Mouse (Mus musculus): Measurements from ENCODE around the gene Gm17349. TPM values are rescaled to one million over a fixed set of nuclear protein-coding genes. Genes with fewer than 3 reads are reported as not detected.
"Not testable (repeated sequence)": the region's sequence is repeated elsewhere in the genome, so short reads cannot be mapped to it uniquely, and the experiment has no call there.

The Gm17349 gene
- total and polyA plus RNA-seq, 3 experiments = 0.98 to 2.3 TPM; not detected in 1

- Histone ChIP-seq H3K4me1 (ENCODE audit: insufficient read depth, low read depth, low read length) (peaks cover 38% of the 10 kb centered on the region), H3K27me3 (ENCODE audit: insufficient read depth, low read length) (no peaks in the 10 kb centered on the region), H3K9me3 (replicated peaks) (peaks cover 5% of the 10 kb centered on the region; the same call in 1 of the 2 replicates), H3K36me3 (replicated peaks) (peaks cover 44% of the 10 kb centered on the region), H3K4me3 (ENCODE audit: low read depth, low read length) (peak overlapping the region; percentile 17; the same call in 1 of the 2 replicates)
- DNase-seq (ENCODE audit: low spot score) (no peak), ATAC-seq (ENCODE audit: extremely low read depth, insufficient number of reproducible peaks, low FRiP score, poor library complexity, severe bottlenecking) (no peak)
- TF ChIP-seq GATA2 (IDR thresholded peaks at IDR 0.05; ENCODE audit: borderline replicate concordance, low read depth, low read length) (no peak), TAL1 (conservative IDR thresholded peaks at IDR 0.05; ENCODE audit: low read depth, low read length) (no peak), POLR2AphosphoS5 (IDR thresholded peaks at IDR 0.05; ENCODE audit: insufficient replicate concordance, low read depth, low read length) (no peak), GATA1 (IDR thresholded peaks at IDR 0.05; ENCODE audit: borderline replicate concordance, low read length) (no peak), CTCF (IDR thresholded peaks at IDR 0.05; ENCODE audit: low read depth, low read length) (no peak)
Measured at GRCm38 (mm10) chr15:99703104-99703503, 2.2 kb downstream of the Gm17349 start.

- H3K27me3 ChIP-seq (ENCODE audit: insufficient read depth, low read length) = 0 out of 2 replicates have a peak, but pooled peaks cover 3% of the 10 kb centered on the region
- H3K36me3 ChIP-seq (replicated peaks) = peaks cover 37% of the 10 kb centered on the region
- H3K4me1 ChIP-seq (ENCODE audit: insufficient read depth, low read depth, low read length) = peaks cover 38% of the 10 kb centered on the region
- DNase-seq (ENCODE audit: low spot score) (peak; percentile 91), ATAC-seq (ENCODE audit: extremely low read depth, insufficient number of reproducible peaks, low FRiP score, poor library complexity, severe bottlenecking) (peak; percentile 89)
- no peak for TF ChIP-seq POLR2AphosphoS5 (IDR thresholded peaks at IDR 0.05; ENCODE audit: insufficient replicate concordance, low read depth, low read length)
- peak; percentile 51 for TF ChIP-seq CTCF (IDR thresholded peaks at IDR 0.05; ENCODE audit: low read depth, low read length)
- H3K4me3 ChIP-seq (ENCODE audit: low read depth, low read length) = peak within 1 kb of the TSS; percentile 77
- H3K9me3 ChIP-seq (replicated peaks) = no peaks in the 10 kb centered on the region
Measured at GRCm38 (mm10) chr15:99701999-99702900, 3.0 kb downstream of the Gm17349 start, which contains the start of gene Smarcd1. Gene Smarcd1, plus strand, starts transcription at chr15:99702129.

- Histone ChIP-seq H3K4me1 (ENCODE audit: insufficient read depth, low read depth, low read length) (peaks cover 38% of the 10 kb centered on the region), H3K36me3 (replicated peaks) (peaks cover 33% of the 10 kb centered on the region), H3K4me3 (ENCODE audit: low read depth, low read length) (peak overlapping the region; percentile 77)
- H3K9me3 ChIP-seq (replicated peaks); DNase-seq (ENCODE audit: low spot score); ATAC-seq (ENCODE audit: extremely low read depth, insufficient number of reproducible peaks, low FRiP score, poor library complexity, severe bottlenecking); H3K27me3 ChIP-seq (ENCODE audit: insufficient read depth, low read length): not testable (repeated sequence)
Measured at GRCm38 (mm10) chr15:99701640-99701998, 3.7 kb downstream of the Gm17349 start.

GRCm38 (mm10) chr15:99700219-99701106, 4.8 kb downstream of the Gm17349 start:
- no peak for TF ChIP-seq POLR2AphosphoS5 (IDR thresholded peaks at IDR 0.05; ENCODE audit: insufficient replicate concordance, low read depth, low read length)
- no peak for TF ChIP-seq GATA1 (IDR thresholded peaks at IDR 0.05; ENCODE audit: borderline replicate concordance, low read length)
- TF ChIP-seq CTCF (IDR thresholded peaks at IDR 0.05; ENCODE audit: low read depth, low read length) = no peak
- no peak for TF ChIP-seq TAL1 (conservative IDR thresholded peaks at IDR 0.05; ENCODE audit: low read depth, low read length)
- TF ChIP-seq GATA2 (IDR thresholded peaks at IDR 0.05; ENCODE audit: borderline replicate concordance, low read depth, low read length) = no peak
- H3K27me3 ChIP-seq (ENCODE audit: insufficient read depth, low read length) = peaks cover 15% of the 10 kb centered on the region
- no peak for DNase-seq (ENCODE audit: low spot score)
- no peaks in the 10 kb centered on the region for H3K9me3 ChIP-seq (replicated peaks)
- no peak overlapping the region; the same call in 1 of the 2 replicates for H3K4me3 ChIP-seq (ENCODE audit: low read depth, low read length)
- H3K36me3 ChIP-seq (replicated peaks) = peaks cover 25% of the 10 kb centered on the region
- peaks cover 38% of the 10 kb centered on the region for H3K4me1 ChIP-seq (ENCODE audit: insufficient read depth, low read depth, low read length)
- no peak for ATAC-seq (ENCODE audit: extremely low read depth, insufficient number of reproducible peaks, low FRiP score, poor library complexity, severe bottlenecking)

GRCm38 (mm10) chr15:99699715-99700114, 5.6 kb downstream of the Gm17349 start:
- ATAC-seq (ENCODE audit: extremely low read depth, insufficient number of reproducible peaks, low FRiP score, poor library complexity, severe bottlenecking) = no peak
- no peak for DNase-seq (ENCODE audit: low spot score)
- H3K4me1 ChIP-seq (ENCODE audit: insufficient read depth, low read depth, low read length) = peaks cover 38% of the 10 kb centered on the region
- TF ChIP-seq TAL1 (conservative IDR thresholded peaks at IDR 0.05; ENCODE audit: low read depth, low read length) (no peak), CTCF (IDR thresholded peaks at IDR 0.05; ENCODE audit: low read depth, low read length) (no peak), GATA1 (IDR thresholded peaks at IDR 0.05; ENCODE audit: borderline replicate concordance, low read length) (no peak), GATA2 (IDR thresholded peaks at IDR 0.05; ENCODE audit: borderline replicate concordance, low read depth, low read length) (no peak), POLR2AphosphoS5 (IDR thresholded peaks at IDR 0.05; ENCODE audit: insufficient replicate concordance, low read depth, low read length) (no peak)
- H3K27me3 ChIP-seq (ENCODE audit: insufficient read depth, low read length) = peaks cover 21% of the 10 kb centered on the region
- H3K9me3 ChIP-seq (replicated peaks) = no peaks in the 10 kb centered on the region
- H3K36me3 ChIP-seq (replicated peaks) = peaks cover 19% of the 10 kb centered on the region
- H3K4me3 ChIP-seq (ENCODE audit: low read depth, low read length) = no peak overlapping the region

GRCm38 (mm10) chr15:99698533-99699085, 6.7 kb downstream of the Gm17349 start:
- no peak for DNase-seq (ENCODE audit: low spot score)
- ATAC-seq (ENCODE audit: extremely low read depth, insufficient number of reproducible peaks, low FRiP score, poor library complexity, severe bottlenecking) = no peak
- H3K4me1 ChIP-seq (ENCODE audit: insufficient read depth, low read depth, low read length) = peaks cover 38% of the 10 kb centered on the region
- peaks cover 29% of the 10 kb centered on the region for H3K27me3 ChIP-seq (ENCODE audit: insufficient read depth, low read length)
- no peaks in the 10 kb centered on the region for H3K9me3 ChIP-seq (replicated peaks)
- TF ChIP-seq TAL1 (conservative IDR thresholded peaks at IDR 0.05; ENCODE audit: low read depth, low read length) = no peak
- TF ChIP-seq GATA2 (IDR thresholded peaks at IDR 0.05; ENCODE audit: borderline replicate concordance, low read depth, low read length) = no peak
- no peak for TF ChIP-seq POLR2AphosphoS5 (IDR thresholded peaks at IDR 0.05; ENCODE audit: insufficient replicate concordance, low read depth, low read length)
- TF ChIP-seq GATA1 (IDR thresholded peaks at IDR 0.05; ENCODE audit: borderline replicate concordance, low read length) = no peak
- TF ChIP-seq CTCF (IDR thresholded peaks at IDR 0.05; ENCODE audit: low read depth, low read length) = no peak
- H3K36me3 ChIP-seq (replicated peaks) = peaks cover 8% of the 10 kb centered on the region
- H3K4me3 ChIP-seq (ENCODE audit: low read depth, low read length) = peak overlapping the region; percentile 21; the same call in 1 of the 2 replicates
